Mouse (Mus musculus) layer of hippocampus, adult 18-20 months (tissue): ENCODE results near the gene Fbxw8. TPM values are rescaled to one million over a fixed set of nuclear protein-coding genes. Genes with fewer than 3 reads are reported as not detected.

Source experiments
- DNase-seq, 2 experiments: peaks; one replicate each; pipeline ENCODE4 v3.0.0; 2022; ENCODE audit warnings: low spot score in 2 of 2
- total RNA-seq, 2 experiments: library from RNA; stranded (reverse); gene quantifications; 2 replicates each; pipeline ENCODE4 v1.2.3; 2021

The Fbxw8 gene
- total RNA-seq, 2 experiments from 2014 or later = 34.4 to 34.7 TPM

DNA sequence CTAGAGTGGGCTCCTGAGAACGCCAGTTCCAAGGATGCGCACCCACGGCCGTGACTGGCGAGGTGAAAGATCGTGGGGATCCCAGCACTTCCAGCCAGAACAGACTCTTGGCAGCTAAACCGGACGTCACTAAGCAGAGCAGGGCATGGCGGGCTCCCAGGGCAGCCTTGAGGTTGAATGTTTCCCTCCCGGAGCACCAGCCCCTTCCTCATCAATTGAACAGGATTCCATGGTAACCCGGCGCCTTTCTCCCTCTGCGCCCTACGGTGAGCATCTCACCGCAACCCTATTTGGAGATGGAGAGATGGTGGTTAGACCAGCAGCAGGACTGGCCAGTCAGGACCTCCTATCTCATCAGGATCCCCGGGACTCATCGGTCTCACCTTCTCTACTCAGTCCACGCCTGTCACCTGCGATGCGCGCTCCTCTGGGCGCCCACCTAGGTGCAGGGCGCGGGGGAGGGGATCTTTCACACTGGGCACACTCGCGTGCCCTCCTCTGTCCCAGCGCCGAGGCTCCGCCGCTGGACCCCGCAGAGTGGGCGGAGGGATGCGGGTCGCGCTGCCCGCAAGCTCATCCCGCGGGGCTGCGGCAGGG, 128.1 kb downstream of the Fbxw8 start:
- DNase-seq = no peak

DNA sequence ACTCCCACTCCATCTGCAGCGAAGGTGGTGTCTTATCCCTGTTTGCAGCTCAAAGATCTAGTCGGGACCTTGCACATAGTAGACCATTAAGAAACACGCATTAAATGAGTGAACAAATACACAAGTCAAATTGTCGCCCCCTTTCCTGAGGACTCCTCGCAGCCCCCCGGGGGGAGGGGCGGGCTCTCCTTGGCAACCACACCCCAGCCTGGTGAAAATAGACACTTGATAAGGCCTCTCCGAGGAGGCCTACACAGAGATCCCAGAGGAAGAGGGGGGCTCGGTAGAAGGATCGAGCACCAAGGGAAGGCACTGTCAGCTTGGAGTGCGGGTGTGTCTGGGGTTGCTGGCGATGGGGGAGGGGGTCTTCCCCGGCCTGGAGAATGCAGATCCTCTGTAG, 128.9 kb downstream of the Fbxw8 start:
- DNase-seq = no peak

DNA sequence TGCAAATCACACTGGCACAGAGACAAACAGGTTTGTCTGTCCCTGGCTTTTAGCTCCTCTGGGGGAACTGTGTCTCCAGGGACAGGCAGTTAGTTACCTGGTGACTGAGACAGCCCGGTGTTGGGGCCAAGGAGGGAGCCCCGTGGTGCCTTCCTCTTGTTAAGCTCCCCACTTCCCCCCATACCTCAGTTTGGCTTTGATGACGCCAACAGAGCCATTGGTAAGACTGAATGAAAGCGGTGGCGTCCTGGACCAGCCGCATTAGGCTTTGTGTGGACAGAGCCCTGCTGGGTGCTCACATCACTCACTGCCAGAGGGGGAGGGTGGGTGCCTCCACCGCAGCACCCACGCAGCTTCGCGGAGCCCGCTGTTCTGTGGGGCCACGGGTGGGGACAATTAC, 129.4 kb downstream of the Fbxw8 start:
- no peak for DNase-seq

DNA sequence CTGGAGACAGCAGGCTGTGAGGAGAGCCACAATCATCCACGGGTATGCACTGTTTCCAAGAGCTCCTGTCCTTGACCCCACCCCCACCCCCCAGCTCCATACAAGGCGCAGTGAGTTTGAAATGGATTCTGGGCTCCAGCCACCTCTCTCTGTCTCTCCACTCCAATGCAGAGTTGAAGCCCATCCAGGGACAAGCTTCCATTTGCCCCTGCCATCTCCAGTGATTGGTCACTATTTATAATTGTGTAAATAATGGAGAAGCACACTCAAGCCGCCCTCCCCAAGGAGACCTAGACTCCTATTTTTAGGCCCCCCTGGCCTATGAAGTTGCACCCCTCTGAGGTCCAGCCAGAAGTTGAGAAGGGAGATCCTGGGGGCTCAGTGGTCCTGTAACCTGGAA, 132.2 kb downstream of the Fbxw8 start:
- DNase-seq = no peak

DNA sequence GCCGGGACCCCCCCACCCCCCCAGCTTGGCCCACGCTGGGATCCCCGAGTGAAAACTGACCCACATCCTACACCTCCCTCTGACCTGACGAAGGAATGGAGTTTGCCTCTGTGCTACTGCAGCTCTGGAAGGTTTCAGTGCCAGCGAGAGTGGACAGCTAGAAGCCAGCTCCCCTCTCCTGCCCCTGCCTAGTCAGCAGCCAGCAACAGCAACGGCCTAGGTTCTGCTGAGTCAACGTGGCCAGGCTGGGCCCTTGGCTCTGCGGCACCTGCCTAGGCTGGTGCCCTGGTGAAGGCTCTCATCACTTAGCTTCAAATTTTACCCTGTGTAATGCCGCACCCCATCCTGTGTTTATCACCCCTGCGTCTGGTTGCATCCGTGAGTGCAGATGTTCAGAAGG, 135.4 kb downstream of the Fbxw8 start:
- DNase-seq = no peak

DNA sequence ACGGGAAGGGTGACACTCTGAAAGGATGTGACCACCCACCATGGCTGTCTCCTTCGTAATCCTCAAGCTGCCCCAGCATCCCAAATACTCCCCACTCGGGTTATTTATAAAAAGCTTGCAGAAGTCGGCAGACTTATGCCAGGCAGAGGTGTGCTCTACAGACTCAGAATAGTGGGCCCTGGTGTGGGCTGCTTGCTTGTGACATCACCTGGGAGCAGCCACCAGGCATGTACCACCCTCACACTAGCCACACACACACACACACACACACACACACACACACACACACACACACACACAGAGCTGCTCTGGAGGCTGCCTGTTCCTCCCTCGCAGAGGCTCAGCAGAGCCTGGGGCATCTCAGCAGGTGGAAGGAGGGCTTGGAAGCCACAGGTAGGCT, 137.7 kb downstream of the Fbxw8 start:
- DNase-seq = no peak

DNA sequence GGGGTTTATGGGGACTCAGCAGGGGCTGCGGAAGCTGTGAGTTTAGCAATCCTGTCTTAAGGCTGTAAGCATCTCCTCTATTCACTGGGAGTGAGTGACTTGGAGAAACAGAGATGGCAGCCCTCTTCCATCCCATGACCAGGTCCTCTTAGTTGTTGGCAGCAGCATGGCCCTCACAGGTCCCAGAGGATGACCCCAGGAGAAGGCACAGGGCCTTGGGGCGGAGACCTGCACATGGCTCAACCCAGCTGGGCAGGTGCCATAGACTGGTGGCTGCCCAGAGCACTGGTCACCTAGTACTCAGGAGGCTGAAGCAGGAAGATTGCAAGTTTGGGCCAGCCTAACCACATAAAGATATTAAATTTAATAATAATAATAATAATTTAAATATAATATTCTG, 139.6 kb downstream of the Fbxw8 start:
- no peak for DNase-seq

DNA sequence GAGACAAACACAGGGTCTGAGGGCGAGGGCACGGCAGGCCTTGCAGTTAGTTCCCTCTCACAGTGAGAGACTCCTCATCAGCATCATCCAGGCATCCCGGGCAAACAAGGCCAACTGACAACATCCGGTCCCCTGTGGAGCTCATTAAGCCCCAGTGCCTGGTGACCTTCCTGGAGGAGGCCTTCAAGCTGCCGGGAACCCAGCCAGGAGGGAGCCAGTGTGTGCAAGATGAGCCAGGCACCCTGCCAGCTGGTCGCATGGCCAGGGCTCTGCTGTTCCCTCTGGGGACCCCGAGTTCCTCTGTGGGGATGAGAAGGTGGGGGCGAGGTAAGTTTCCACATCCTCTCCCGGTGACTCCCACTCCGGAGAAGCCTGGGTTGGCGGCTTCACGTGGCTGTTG, 140.2 kb downstream of the Fbxw8 start:
- DNase-seq = no peak

Other genes starting within 250 kb of the Fbxw8 start
- 100 to 1,000 TPM; 160 to 163 TPM for gene Fbxo21, start 178.7 kb downstream of the Fbxw8 start, total RNA-seq
- gene Tesc, start 127.7 kb downstream of the Fbxw8 start, total RNA-seq = 10 to 100 TPM; 92.6 to 94.2 TPM
- gene Hrk, start 9.2 kb upstream of the Fbxw8 start, total RNA-seq = 10 to 100 TPM; 30.8 to 35.9 TPM
- 10 to 100 TPM; 64.3 to 67.7 TPM for gene Rnft2, start 89.7 kb upstream of the Fbxw8 start, total RNA-seq
- 10 to 100 TPM; 15.7 to 17.2 TPM for gene 2410131K14Rik, start 89.8 kb upstream of the Fbxw8 start, total RNA-seq